Mouse (Mus musculus): ENCODE results near the gene Reep6. TPM values are rescaled to one million over a fixed set of nuclear protein-coding genes. Genes with fewer than 3 reads are reported as not detected.

Gene Reep6
- polyA plus RNA-seq, 1 experiment from 2014 or later = 7.3 TPM

- H3K4me2 ChIP-seq = no peak overlapping the region
- H3K27me3 ChIP-seq (ENCODE audit: control insufficient read depth, insufficient read depth, low read length) = peaks cover 8% of the 10 kb centered on the region
- no peak overlapping the region for H3K27ac ChIP-seq (ENCODE audit: low read depth, low read length)
- no peak overlapping the region for H3K9ac ChIP-seq (ENCODE audit: low read depth, low read length)
- H3K36me3 ChIP-seq (ENCODE audit: control insufficient read depth, insufficient read depth, low read length) = no peaks in the 10 kb centered on the region
- ATAC-seq (replicated peaks; ENCODE audit: insufficient number of reproducible peaks, low FRiP score, low TSS enrichment) = no peak
- H3K9me3 ChIP-seq (replicated peaks; ENCODE audit: control insufficient read depth, low read length) = no peaks in the 10 kb centered on the region
- no peak overlapping the region for H3K4me3 ChIP-seq (ENCODE audit: low read depth, low read length)
- no peaks in the 10 kb centered on the region for H3K4me1 ChIP-seq (ENCODE audit: control insufficient read depth, insufficient read depth, low read length)
- WGBS (ENCODE audit: insufficient replicate concordance) = 79% methylated on average over 6 of the region's 6 CpGs
These were observed 43.0 kb downstream of the Reep6 start for GRCm38 (mm10) chr10:80372706-80373105.

GRCm38 (mm10) chr10:80374063-80374462 is 44.3 kb downstream of the Reep6 start:
- Histone ChIP-seq H3K9ac (ENCODE audit: low read depth, low read length) (no peak overlapping the region), H3K4me2 (no peak overlapping the region), H3K27me3 (ENCODE audit: control insufficient read depth, insufficient read depth, low read length) (peaks cover 6% of the 10 kb centered on the region), H3K4me3 (ENCODE audit: low read depth, low read length) (no peak overlapping the region), H3K27ac (ENCODE audit: low read depth, low read length) (no peak overlapping the region), H3K4me1 (ENCODE audit: control insufficient read depth, insufficient read depth, low read length) (no peaks in the 10 kb centered on the region), H3K9me3 (replicated peaks; ENCODE audit: control insufficient read depth, low read length) (no peaks in the 10 kb centered on the region), H3K36me3 (ENCODE audit: control insufficient read depth, insufficient read depth, low read length) (no peaks in the 10 kb centered on the region)
- ATAC-seq (replicated peaks; ENCODE audit: insufficient number of reproducible peaks, low FRiP score, low TSS enrichment) = no peak
- WGBS (ENCODE audit: insufficient replicate concordance) = 6% methylated on average over 6 of the region's 6 CpGs

GRCm38 (mm10) chr10:80376160-80376559 is 46.4 kb downstream of the Reep6 start:
- no peak overlapping the region for H3K9ac ChIP-seq (ENCODE audit: low read depth, low read length)
- peaks cover 6% of the 10 kb centered on the region for H3K27me3 ChIP-seq (ENCODE audit: control insufficient read depth, insufficient read depth, low read length)
- no peaks in the 10 kb centered on the region for H3K4me1 ChIP-seq (ENCODE audit: control insufficient read depth, insufficient read depth, low read length)
- no peak overlapping the region for H3K4me2 ChIP-seq
- no peak overlapping the region for H3K4me3 ChIP-seq (ENCODE audit: low read depth, low read length)
- H3K27ac ChIP-seq (ENCODE audit: low read depth, low read length) = no peak overlapping the region
- H3K36me3 ChIP-seq (ENCODE audit: control insufficient read depth, insufficient read depth, low read length) = peaks cover 9% of the 10 kb centered on the region
- WGBS (ENCODE audit: insufficient replicate concordance) = 5% methylated on average over 7 of the region's 7 CpGs
- no peaks in the 10 kb centered on the region for H3K9me3 ChIP-seq (replicated peaks; ENCODE audit: control insufficient read depth, low read length)
- ATAC-seq (replicated peaks; ENCODE audit: insufficient number of reproducible peaks, low FRiP score, low TSS enrichment) = no peak

GRCm38 (mm10) chr10:80377716-80378115 is 48.0 kb downstream of the Reep6 start:
- 37% methylated on average over 10 of the region's 10 CpGs for WGBS (ENCODE audit: insufficient replicate concordance)
- H3K27ac ChIP-seq (ENCODE audit: low read depth, low read length) = no peak overlapping the region
- H3K4me1 ChIP-seq (ENCODE audit: control insufficient read depth, insufficient read depth, low read length) = no peaks in the 10 kb centered on the region
- no peaks in the 10 kb centered on the region for H3K9me3 ChIP-seq (replicated peaks; ENCODE audit: control insufficient read depth, low read length)
- peaks cover 21% of the 10 kb centered on the region for H3K36me3 ChIP-seq (ENCODE audit: control insufficient read depth, insufficient read depth, low read length)
- no peak for ATAC-seq (replicated peaks; ENCODE audit: insufficient number of reproducible peaks, low FRiP score, low TSS enrichment)
- H3K4me3 ChIP-seq (ENCODE audit: low read depth, low read length) = no peak overlapping the region
- peaks cover 2% of the 10 kb centered on the region for H3K27me3 ChIP-seq (ENCODE audit: control insufficient read depth, insufficient read depth, low read length)
- no peak overlapping the region for H3K9ac ChIP-seq (ENCODE audit: low read depth, low read length)
- no peak overlapping the region for H3K4me2 ChIP-seq

- 86% methylated on average over 7 of the region's 7 CpGs for WGBS (ENCODE audit: insufficient replicate concordance)
- H3K4me1 ChIP-seq (ENCODE audit: control insufficient read depth, insufficient read depth, low read length) = peaks cover 26% of the 10 kb centered on the region
- ATAC-seq (replicated peaks; ENCODE audit: insufficient number of reproducible peaks, low FRiP score, low TSS enrichment) = no peak
- no peaks in the 10 kb centered on the region for H3K9me3 ChIP-seq (replicated peaks; ENCODE audit: control insufficient read depth, low read length)
- no peak overlapping the region for H3K4me2 ChIP-seq
- no peak overlapping the region for H3K27ac ChIP-seq (ENCODE audit: low read depth, low read length)
- peaks cover 21% of the 10 kb centered on the region for H3K36me3 ChIP-seq (ENCODE audit: control insufficient read depth, insufficient read depth, low read length)
- H3K9ac ChIP-seq (ENCODE audit: low read depth, low read length) = no peak overlapping the region
- no peaks in the 10 kb centered on the region for H3K27me3 ChIP-seq (ENCODE audit: control insufficient read depth, insufficient read depth, low read length)
- no peak overlapping the region for H3K4me3 ChIP-seq (ENCODE audit: low read depth, low read length)
These were observed 53.0 kb downstream of the Reep6 start for GRCm38 (mm10) chr10:80382641-80383365.

- H3K9me3 ChIP-seq (replicated peaks; ENCODE audit: control insufficient read depth, low read length) = no peaks in the 10 kb centered on the region
- peaks cover 30% of the 10 kb centered on the region for H3K4me1 ChIP-seq (ENCODE audit: control insufficient read depth, insufficient read depth, low read length)
- no peak overlapping the region for H3K27ac ChIP-seq (ENCODE audit: low read depth, low read length)
- H3K4me3 ChIP-seq (ENCODE audit: low read depth, low read length) = no peak overlapping the region
- H3K4me2 ChIP-seq = no peak overlapping the region
- ATAC-seq (replicated peaks; ENCODE audit: insufficient number of reproducible peaks, low FRiP score, low TSS enrichment) = no peak
- no peaks in the 10 kb centered on the region for H3K27me3 ChIP-seq (ENCODE audit: control insufficient read depth, insufficient read depth, low read length)
- no peak overlapping the region for H3K9ac ChIP-seq (ENCODE audit: low read depth, low read length)
- peaks cover 21% of the 10 kb centered on the region for H3K36me3 ChIP-seq (ENCODE audit: control insufficient read depth, insufficient read depth, low read length)
- WGBS (ENCODE audit: insufficient replicate concordance) = 76% methylated on average over 4 of the region's 4 CpGs
These were observed 53.7 kb downstream of the Reep6 start for GRCm38 (mm10) chr10:80383431-80383830.

GRCm38 (mm10) chr10:80384115-80384639 is 54.4 kb downstream of the Reep6 start:
- no peaks in the 10 kb centered on the region for H3K27me3 ChIP-seq (ENCODE audit: control insufficient read depth, insufficient read depth, low read length)
- WGBS (ENCODE audit: insufficient replicate concordance) = 90% methylated on average over 4 of the region's 4 CpGs
- peaks cover 34% of the 10 kb centered on the region for H3K4me1 ChIP-seq (ENCODE audit: control insufficient read depth, insufficient read depth, low read length)
- no peak for ATAC-seq (replicated peaks; ENCODE audit: insufficient number of reproducible peaks, low FRiP score, low TSS enrichment)
- H3K27ac ChIP-seq (ENCODE audit: low read depth, low read length) = no peak overlapping the region
- no peak overlapping the region for H3K4me3 ChIP-seq (ENCODE audit: low read depth, low read length)
- 0 out of 2 replicates have a peak overlapping the region, but pooled peaks have one; percentile 18 for H3K9ac ChIP-seq (ENCODE audit: low read depth, low read length)
- peaks cover 21% of the 10 kb centered on the region for H3K36me3 ChIP-seq (ENCODE audit: control insufficient read depth, insufficient read depth, low read length)
- peak overlapping the region; percentile 96 for H3K4me2 ChIP-seq
- H3K9me3 ChIP-seq (replicated peaks; ENCODE audit: control insufficient read depth, low read length) = no peaks in the 10 kb centered on the region

GRCm38 (mm10) chr10:80384709-80385108 is 55.0 kb downstream of the Reep6 start:
- Histone ChIP-seq H3K9ac (ENCODE audit: low read depth, low read length) (peak overlapping the region; percentile 95), H3K27me3 (ENCODE audit: control insufficient read depth, insufficient read depth, low read length) (no peaks in the 10 kb centered on the region), H3K4me1 (ENCODE audit: control insufficient read depth, insufficient read depth, low read length) (peaks cover 34% of the 10 kb centered on the region), H3K27ac (ENCODE audit: low read depth, low read length) (no peak overlapping the region), H3K9me3 (replicated peaks; ENCODE audit: control insufficient read depth, low read length) (no peaks in the 10 kb centered on the region), H3K4me3 (ENCODE audit: low read depth, low read length) (peak overlapping the region; percentile 85), H3K4me2 (peak overlapping the region; percentile 96), H3K36me3 (ENCODE audit: control insufficient read depth, insufficient read depth, low read length) (peaks cover 21% of the 10 kb centered on the region)
- WGBS (ENCODE audit: insufficient replicate concordance) = 70% methylated on average over 7 of the region's 7 CpGs
- no peak for ATAC-seq (replicated peaks; ENCODE audit: insufficient number of reproducible peaks, low FRiP score, low TSS enrichment)

GRCm38 (mm10) chr10:80385310-80385709 is 55.6 kb downstream of the Reep6 start:
- 38% methylated on average over 7 of the region's 7 CpGs for WGBS (ENCODE audit: insufficient replicate concordance)
- Histone ChIP-seq H3K4me3 (ENCODE audit: low read depth, low read length) (peak overlapping the region; percentile 85), H3K9me3 (replicated peaks; ENCODE audit: control insufficient read depth, low read length) (no peaks in the 10 kb centered on the region), H3K27me3 (ENCODE audit: control insufficient read depth, insufficient read depth, low read length) (no peaks in the 10 kb centered on the region), H3K27ac (ENCODE audit: low read depth, low read length) (peak overlapping the region; percentile 78; the same call in 1 of the 2 replicates), H3K4me2 (peak overlapping the region; percentile 96), H3K4me1 (ENCODE audit: control insufficient read depth, insufficient read depth, low read length) (peaks cover 34% of the 10 kb centered on the region), H3K9ac (ENCODE audit: low read depth, low read length) (peak overlapping the region; percentile 95), H3K36me3 (ENCODE audit: control insufficient read depth, insufficient read depth, low read length) (peaks cover 20% of the 10 kb centered on the region)
- ATAC-seq (replicated peaks; ENCODE audit: insufficient number of reproducible peaks, low FRiP score, low TSS enrichment) = no peak

All from heart, embryonic 11.5 days (tissue).